Mouse (Mus musculus) midbrain, embryonic 14.5 days (tissue): Measurements from ENCODE around the gene Cd36. TPM values are rescaled to one million over a fixed set of nuclear protein-coding genes. Genes with fewer than 3 reads are reported as not detected.

Experiments
- ATAC-seq: fragments of 200-750 bp; cut with Nextera tagmentation; 2 replicates; pipeline ENCODE4 v1.8.0; 2017; ENCODE audit warnings: moderate number of reproducible peaks, moderate library complexity; ENCODE audit not compliant: low FRiP score, low TSS enrichment
- DNase-seq: peaks from one replicate; pipeline ENCODE4 v3.0.0-alpha.2; 2015
- H3K27ac ChIP-seq: fragments of 300-500 bp; sonication (generic); replicated peaks from 2 replicates; pipeline ENCODE4 v1.5.1; 2014; ENCODE audit warnings: mild to moderate bottlenecking, low read depth, low read length, moderate library complexity
- H3K27me3 ChIP-seq: fragments of 300-500 bp; sonication (generic); 2 replicates; pipeline ENCODE4 v1.6.1; 2014; ENCODE audit warnings: low read length, control low read depth, mixed read lengths; ENCODE audit not compliant: control insufficient read depth, insufficient read depth
- H3K36me3 ChIP-seq: fragments of 300-500 bp; sonication (generic); 2 replicates; pipeline ENCODE4 v1.6.1; 2014; ENCODE audit warnings: low read length, control low read depth; ENCODE audit not compliant: control insufficient read depth, insufficient read depth
- H3K4me1 ChIP-seq: fragments of 300-500 bp; sonication (generic); 2 replicates; pipeline ENCODE4 v1.6.1; 2014; ENCODE audit warnings: mild to moderate bottlenecking, antibody characterized with exemption, low read length, control low read depth; ENCODE audit not compliant: control insufficient read depth, insufficient read depth
- H3K4me2 ChIP-seq: fragments of 300-500 bp; sonication (generic); 2 replicates; pipeline ENCODE4 v1.6.1; 2014; ENCODE audit warnings: mild to moderate bottlenecking, low read length, moderate library complexity
- H3K4me3 ChIP-seq: fragments of 300-500 bp; sonication (generic); replicated peaks from 2 replicates; pipeline ENCODE4 v1.5.1; 2014; ENCODE audit warnings: low read depth, low read length
- H3K9ac ChIP-seq: fragments of 300-500 bp; sonication (generic); replicated peaks from 2 replicates; pipeline ENCODE4 v1.6.1; 2014; ENCODE audit warnings: mild to moderate bottlenecking, low read length, moderate library complexity
- H3K9me3 ChIP-seq: fragments of 300-500 bp; sonication (generic); 2 replicates; pipeline ENCODE4 v1.6.1; 2016; ENCODE audit warnings: low read length, control low read depth, mixed read lengths; ENCODE audit not compliant: control insufficient read depth
- WGBS: fragments of 180-500 bp; shearing (Covaris S2); extraction: QIAGEN DNeasy Blood & Tissue Kit; methylation state at CpG from one replicate; pipeline ENCODE4 v1.1.7; 2014; 5-methylcytosine and 5-hydroxymethylcytosine counted together
- polyA plus RNA-seq: library from polyadenylated mRNA; unstranded; fragments of >200 nt; fragmentation: Nextera tagmentation; extraction: Ambion mirVana; gene quantifications from 2 replicates; pipeline ENCODE4 v1.2.1, GENCODE M21; 2014

The Cd36 gene
- polyA plus RNA-seq, 1 experiment from 2014 or later = 6.2 TPM

DNA sequence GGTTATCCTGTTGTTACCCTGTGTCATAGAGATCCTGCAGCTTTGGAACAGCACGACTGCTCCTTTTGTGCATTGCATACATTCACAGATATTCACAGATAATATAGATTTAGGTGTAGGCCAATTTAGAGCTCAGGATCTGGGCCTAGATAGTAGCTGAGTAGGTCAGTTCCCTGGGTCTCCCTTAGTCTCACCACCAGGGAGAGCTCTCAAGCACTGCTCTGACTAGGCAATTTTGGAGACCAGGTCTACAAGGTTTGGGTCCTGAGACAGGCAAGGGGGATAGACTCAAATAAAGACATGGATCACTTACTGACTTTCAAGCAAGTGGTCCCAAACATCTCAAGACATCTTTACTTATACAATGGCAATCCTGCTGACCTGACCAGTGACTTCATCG is 38.0 kb downstream of the Cd36 start:
- no peak overlapping the region for H3K9ac ChIP-seq
- H3K9me3 ChIP-seq = no peaks in the 10 kb centered on the region
- 73% methylated on average over 2 of the region's 2 CpGs for WGBS
- H3K36me3 ChIP-seq = no peaks in the 10 kb centered on the region
- H3K4me1 ChIP-seq = no peaks in the 10 kb centered on the region
- H3K27ac ChIP-seq = no peak overlapping the region
- no peak overlapping the region for H3K4me3 ChIP-seq
- DNase-seq = no peak
- no peak for ATAC-seq
- H3K4me2 ChIP-seq = no peak overlapping the region
- no peaks in the 10 kb centered on the region for H3K27me3 ChIP-seq

DNA sequence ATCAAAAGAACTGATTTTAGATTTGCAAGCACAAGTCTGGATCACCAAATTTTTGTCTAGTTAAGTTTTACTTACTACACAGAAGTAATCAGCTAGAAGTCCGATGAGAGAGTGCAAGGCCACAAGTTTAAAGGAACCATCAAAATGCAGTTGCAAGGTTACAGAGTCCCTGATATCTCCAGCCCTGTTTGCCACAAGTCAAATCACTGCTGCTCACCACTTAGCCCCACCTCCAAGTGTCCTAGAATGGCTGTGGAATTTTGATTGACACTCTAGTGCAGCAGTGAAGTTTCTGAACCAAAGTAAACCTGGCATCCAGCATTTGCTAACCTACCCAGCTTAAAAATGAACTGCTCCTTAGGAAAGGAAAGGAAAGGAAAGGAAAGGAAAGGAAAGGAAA is 39.0 kb downstream of the Cd36 start:
- DNase-seq (peak; percentile 11), ATAC-seq (no peak)
- no peak overlapping the region for H3K4me3 ChIP-seq
- WGBS = 92% methylated on average over 1 of the region's 1 CpGs
- no peaks in the 10 kb centered on the region for H3K4me1 ChIP-seq
- no peak overlapping the region for H3K9ac ChIP-seq
- no peaks in the 10 kb centered on the region for H3K9me3 ChIP-seq
- no peak overlapping the region for H3K4me2 ChIP-seq
- H3K27me3 ChIP-seq = no peaks in the 10 kb centered on the region
- H3K36me3 ChIP-seq = no peaks in the 10 kb centered on the region
- no peak overlapping the region for H3K27ac ChIP-seq

DNA sequence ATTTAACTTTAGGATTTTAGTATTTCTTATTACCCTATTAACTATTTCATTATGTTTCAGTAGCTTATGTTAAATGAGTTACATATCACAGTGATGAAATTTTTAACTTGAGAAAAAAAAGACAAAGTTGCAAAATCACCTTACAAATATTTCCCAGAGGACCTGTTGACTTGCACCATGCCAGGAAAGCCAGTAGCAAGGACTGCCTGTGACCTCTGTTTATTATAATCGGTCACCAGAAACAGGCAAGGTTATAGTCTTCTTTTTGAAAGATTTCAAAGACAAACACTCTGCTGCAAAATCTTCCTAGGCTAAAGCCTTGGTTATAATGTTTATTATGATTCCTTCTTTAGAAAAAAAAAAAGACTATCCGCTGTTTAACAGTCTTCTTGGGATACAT is 39.9 kb downstream of the Cd36 start:
- DNase-seq = no peak
- no peaks in the 10 kb centered on the region for H3K9me3 ChIP-seq
- 95% methylated on average over 2 of the region's 2 CpGs for WGBS
- no peaks in the 10 kb centered on the region for H3K36me3 ChIP-seq
- H3K4me1 ChIP-seq = no peaks in the 10 kb centered on the region
- H3K4me3 ChIP-seq = no peak overlapping the region
- no peak for ATAC-seq
- H3K27ac ChIP-seq = no peak overlapping the region
- no peaks in the 10 kb centered on the region for H3K27me3 ChIP-seq
- no peak overlapping the region for H3K4me2 ChIP-seq
- no peak overlapping the region for H3K9ac ChIP-seq

DNA sequence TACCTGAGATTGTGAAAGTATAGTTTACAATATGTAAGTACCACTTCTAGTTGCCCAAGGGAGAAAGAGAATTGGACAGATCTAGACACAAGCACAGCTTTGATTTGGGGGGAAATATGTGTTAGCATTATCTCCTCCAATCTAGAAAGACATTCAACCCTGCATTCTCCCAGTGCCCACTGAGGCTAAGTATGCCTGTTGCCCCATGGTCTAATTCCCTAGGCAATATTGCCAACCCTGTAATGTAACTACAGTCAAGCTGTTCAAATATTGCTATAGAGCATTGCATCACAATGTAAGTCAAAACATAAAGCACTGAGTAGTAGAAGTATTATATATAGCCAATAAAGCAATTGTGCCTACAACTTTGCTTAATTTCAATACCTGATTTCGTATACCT is 40.3 kb downstream of the Cd36 start:
- H3K4me1 ChIP-seq = no peaks in the 10 kb centered on the region
- 88% methylated on average over 1 of the region's 1 CpGs for WGBS
- DNase-seq = no peak
- no peak overlapping the region for H3K27ac ChIP-seq
- H3K9me3 ChIP-seq = no peaks in the 10 kb centered on the region
- H3K4me3 ChIP-seq = no peak overlapping the region
- H3K27me3 ChIP-seq = no peaks in the 10 kb centered on the region
- no peak overlapping the region for H3K9ac ChIP-seq
- no peaks in the 10 kb centered on the region for H3K36me3 ChIP-seq
- no peak overlapping the region for H3K4me2 ChIP-seq
- no peak for ATAC-seq

DNA sequence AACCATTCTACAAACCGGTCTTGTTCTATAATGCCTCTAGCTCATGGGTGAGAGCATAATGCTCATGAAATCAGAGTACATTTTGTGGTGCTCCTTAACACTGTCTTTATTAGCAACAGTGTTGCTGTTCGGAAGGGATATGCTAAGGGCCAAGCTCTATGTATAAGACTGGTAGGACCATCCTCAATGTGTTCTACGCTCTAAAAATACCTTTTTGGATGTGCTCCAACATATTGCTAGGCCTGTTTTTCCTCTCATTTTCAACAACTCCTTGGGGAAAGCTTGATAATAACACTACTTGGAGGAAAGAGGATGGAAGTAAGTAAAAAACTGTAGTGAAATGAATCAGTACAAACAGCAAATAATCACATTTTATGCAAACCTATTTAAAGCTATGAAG is 44.7 kb downstream of the Cd36 start:
- H3K4me1 ChIP-seq = no peaks in the 10 kb centered on the region
- 95% methylated on average over 3 of the region's 3 CpGs for WGBS
- no peaks in the 10 kb centered on the region for H3K9me3 ChIP-seq
- H3K27ac ChIP-seq = no peak overlapping the region
- no peak overlapping the region for H3K9ac ChIP-seq
- no peaks in the 10 kb centered on the region for H3K36me3 ChIP-seq
- H3K4me2 ChIP-seq = no peak overlapping the region
- H3K27me3 ChIP-seq = no peaks in the 10 kb centered on the region
- H3K4me3 ChIP-seq = no peak overlapping the region
- ATAC-seq = no peak
- DNase-seq = no peak

DNA sequence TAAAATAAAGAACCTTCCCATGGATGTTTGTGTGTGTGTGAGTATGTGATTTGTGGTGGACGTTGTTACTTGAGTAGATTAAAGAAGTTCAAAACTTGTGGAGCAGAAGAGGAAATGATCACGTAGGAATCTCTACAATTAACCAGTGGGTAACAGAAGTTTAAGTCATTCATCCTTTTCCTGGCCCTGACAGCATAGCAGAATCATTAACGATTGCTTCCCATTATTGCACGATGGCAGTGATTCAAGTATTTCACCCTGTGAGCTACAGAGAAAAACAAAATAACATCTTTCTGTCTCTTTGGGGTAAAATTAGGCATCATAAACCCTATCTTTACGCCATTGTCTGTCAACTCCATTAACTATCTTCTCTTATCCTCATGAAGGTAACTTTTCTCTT is 45.3 kb downstream of the Cd36 start:
- no peak for ATAC-seq
- WGBS = 86% methylated on average over 5 of the region's 5 CpGs
- no peak for DNase-seq
- Histone ChIP-seq H3K9me3 (no peaks in the 10 kb centered on the region), H3K4me3 (no peak overlapping the region), H3K4me1 (no peaks in the 10 kb centered on the region), H3K36me3 (no peaks in the 10 kb centered on the region), H3K4me2 (no peak overlapping the region), H3K27ac (no peak overlapping the region), H3K27me3 (no peaks in the 10 kb centered on the region), H3K9ac (no peak overlapping the region)

DNA sequence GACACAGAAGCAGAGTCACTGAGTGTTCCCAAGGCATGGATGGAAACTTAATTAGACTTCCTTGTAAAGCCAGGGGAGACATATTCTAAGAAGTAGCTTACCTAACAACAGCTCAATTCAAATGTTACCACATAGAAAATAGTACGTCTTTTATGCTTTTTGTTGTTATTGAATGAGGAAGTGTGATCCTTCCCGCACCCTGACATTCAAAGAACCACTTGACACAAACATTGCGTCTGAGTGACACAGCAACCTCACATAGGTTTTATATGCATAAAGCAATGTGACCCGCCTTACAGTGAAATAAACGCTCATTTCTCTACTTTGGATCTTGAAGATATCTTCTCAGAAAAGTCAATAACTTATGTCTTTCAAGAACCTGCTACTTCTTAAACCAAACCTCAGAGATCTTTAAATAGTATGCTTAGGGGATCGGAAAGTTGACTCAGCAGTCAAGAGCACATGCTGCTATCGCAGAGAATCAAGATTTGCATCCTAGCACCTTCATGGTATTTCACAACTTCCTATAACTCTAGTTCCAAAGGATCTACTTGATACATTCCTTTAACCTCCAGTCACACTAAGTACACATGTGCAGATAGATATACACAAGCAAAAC is 46.4 kb downstream of the Cd36 start:
- no peaks in the 10 kb centered on the region for H3K27me3 ChIP-seq
- H3K9ac ChIP-seq = no peak overlapping the region
- WGBS = 88% methylated on average over 7 of the region's 7 CpGs
- ATAC-seq (no peak), DNase-seq (no peak)
- no peaks in the 10 kb centered on the region for H3K4me1 ChIP-seq
- no peaks in the 10 kb centered on the region for H3K36me3 ChIP-seq
- H3K4me3 ChIP-seq = no peak overlapping the region
- no peak overlapping the region for H3K27ac ChIP-seq
- no peaks in the 10 kb centered on the region for H3K9me3 ChIP-seq
- H3K4me2 ChIP-seq = no peak overlapping the region

DNA sequence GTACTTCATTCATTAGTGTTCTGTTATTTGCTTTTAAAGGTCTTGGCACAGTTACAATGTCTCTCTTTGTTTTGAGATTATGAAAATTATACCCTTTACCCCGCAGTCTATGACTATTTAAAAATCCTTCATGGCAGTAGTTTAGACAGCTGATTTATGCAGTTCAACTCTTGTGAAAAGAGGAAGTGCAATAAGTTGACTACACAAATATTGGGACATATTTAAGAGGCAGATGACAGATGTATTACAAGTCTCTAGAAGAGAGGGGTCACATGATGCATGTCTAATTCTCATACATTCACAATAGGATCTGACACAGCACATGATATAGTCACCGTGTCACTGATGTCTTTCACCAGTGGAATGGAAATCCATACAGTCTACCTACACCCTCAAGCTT is 49.1 kb downstream of the Cd36 start:
- Histone ChIP-seq H3K9me3 (no peaks in the 10 kb centered on the region), H3K4me2 (no peak overlapping the region), H3K27ac (no peak overlapping the region), H3K9ac (no peak overlapping the region), H3K27me3 (no peaks in the 10 kb centered on the region), H3K36me3 (no peaks in the 10 kb centered on the region), H3K4me3 (no peak overlapping the region), H3K4me1 (no peaks in the 10 kb centered on the region)
- WGBS = 82% methylated on average over 2 of the region's 2 CpGs
- no peak for DNase-seq
- ATAC-seq = no peak

DNA sequence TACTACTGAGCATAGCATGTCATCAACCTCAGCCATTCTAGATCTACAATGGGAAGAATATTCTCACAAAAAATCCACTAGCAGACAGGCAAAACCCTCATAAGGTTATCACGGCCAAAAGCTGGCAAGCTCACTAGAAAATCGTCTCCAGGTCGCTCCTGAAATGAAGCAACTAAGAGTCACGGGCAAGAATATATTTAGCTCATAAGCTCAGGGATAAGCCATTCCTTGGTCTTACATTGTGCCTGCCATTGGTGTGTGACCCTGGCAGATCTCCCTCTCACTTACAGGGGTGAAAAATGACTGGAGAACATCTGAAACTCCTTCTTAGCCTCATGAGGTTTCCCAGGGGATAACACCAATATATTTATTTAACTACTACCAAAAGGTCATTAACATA is 52.2 kb downstream of the Cd36 start:
- Histone ChIP-seq H3K36me3 (no peaks in the 10 kb centered on the region), H3K4me3 (no peak overlapping the region), H3K27ac (no peak overlapping the region), H3K4me2 (no peak overlapping the region), H3K27me3 (no peaks in the 10 kb centered on the region), H3K9ac (no peak overlapping the region), H3K4me1 (no peaks in the 10 kb centered on the region), H3K9me3 (no peaks in the 10 kb centered on the region)
- ATAC-seq (no peak), DNase-seq (no peak)
- 89% methylated on average over 4 of the region's 4 CpGs for WGBS
